Mouse (Mus musculus) liver, embryonic 14.5 days (tissue): Measurements from ENCODE around the gene Abca7.

Experiments
- CTCF ChIP-seq: IDR thresholded peaks from 2 replicates; pipeline ENCODE4 v1.5.1; 2016; ENCODE audit warnings: antibody characterized with exemption, low read depth, control low read depth
- EP300 ChIP-seq: IDR thresholded peaks from 2 replicates; pipeline ENCODE4 v1.6.1; 2016; ENCODE audit warnings: antibody characterized with exemption, low read depth

DNA sequence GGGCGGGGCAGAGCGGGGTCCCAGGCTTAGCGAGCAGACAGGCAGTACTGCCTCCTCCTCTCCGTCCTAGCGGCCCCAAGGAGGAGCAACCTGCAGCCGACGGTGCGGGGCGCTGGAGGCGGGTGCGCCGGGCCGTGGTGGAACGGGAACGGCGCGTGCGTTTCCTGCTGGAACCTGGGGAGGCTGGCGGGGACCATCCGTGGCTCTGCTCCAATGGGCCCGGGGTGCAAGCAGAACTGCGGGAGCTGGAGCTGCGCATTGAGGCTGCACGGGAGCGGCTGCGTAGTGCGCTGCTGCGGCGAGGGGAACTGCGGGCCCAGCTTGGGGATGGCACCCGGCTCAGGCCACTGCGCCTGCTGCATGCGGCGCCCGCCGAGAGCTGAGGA is 19.6 kb upstream of the Abca7 start:
- TF ChIP-seq CTCF = no peak
- no peak for TF ChIP-seq EP300
